Mouse (Mus musculus): ENCODE results near the gene Fbxw11. TPM values are rescaled to one million over a fixed set of nuclear protein-coding genes. Genes with fewer than 3 reads are reported as not detected.

The Fbxw11 gene
- polyA plus RNA-seq, 1 experiment from 2014 or later: 95.8 TPM

- H3K4me3 ChIP-seq (ENCODE audit: low read depth, low read length): no peak overlapping the region
- ATAC-seq (replicated peaks; ENCODE audit: low FRiP score) (no peak), DNase-seq (ENCODE audit: low spot score) (no peak)
Observed at GRCm38 (mm10) chr11:32619866-32620456, 22.6 kb upstream of the Fbxw11 start.

GRCm38 (mm10) chr11:32621831-32622478 is 20.6 kb upstream of the Fbxw11 start:
- Histone ChIP-seq H3K9me3 (ENCODE audit: control insufficient read depth, low read length) (no peaks in the 10 kb centered on the region), H3K27ac (ENCODE audit: low read depth, low read length) (no peak overlapping the region), H3K4me1 (replicated peaks; ENCODE audit: control insufficient read depth, insufficient read depth, low read length) (no peaks in the 10 kb centered on the region; the same call in 1 of the 2 replicates), H3K36me3 (ENCODE audit: control insufficient read depth, insufficient read depth, low read length) (no peaks in the 10 kb centered on the region), H3K27me3 (ENCODE audit: control insufficient read depth, insufficient read depth, low read length) (no peaks in the 10 kb centered on the region), H3K4me2 (ENCODE audit: low read depth, low read length, severe bottlenecking) (no peak overlapping the region), H3K9ac (ENCODE audit: low read length) (no peak overlapping the region), H3K4me3 (ENCODE audit: low read depth, low read length) (no peak overlapping the region)
- WGBS: 82% methylated on average over 12 of the region's 12 CpGs
- ATAC-seq (replicated peaks; ENCODE audit: low FRiP score) (no peak), DNase-seq (ENCODE audit: low spot score) (no peak)

More at GRCm38 (mm10) chr11:32619866-32620456, 22.6 kb upstream of the Fbxw11 start:
- H3K36me3 ChIP-seq (ENCODE audit: control insufficient read depth, insufficient read depth, low read length): no peaks in the 10 kb centered on the region
- no peaks in the 10 kb centered on the region for H3K9me3 ChIP-seq (ENCODE audit: control insufficient read depth, low read length)
- no peak overlapping the region for H3K4me2 ChIP-seq (ENCODE audit: low read depth, low read length, severe bottlenecking)
- H3K4me1 ChIP-seq (replicated peaks; ENCODE audit: control insufficient read depth, insufficient read depth, low read length): peaks cover 2% of the 10 kb centered on the region; the same call in 1 of the 2 replicates
- H3K27me3 ChIP-seq (ENCODE audit: control insufficient read depth, insufficient read depth, low read length): no peaks in the 10 kb centered on the region
- WGBS: 84% methylated on average over 6 of the region's 6 CpGs
- H3K27ac ChIP-seq (ENCODE audit: low read depth, low read length): no peak overlapping the region
- H3K9ac ChIP-seq (ENCODE audit: low read length): no peak overlapping the region

- Histone ChIP-seq H3K27ac (ENCODE audit: low read depth, low read length) (no peak overlapping the region), H3K4me2 (ENCODE audit: low read depth, low read length, severe bottlenecking) (no peak overlapping the region), H3K4me1 (replicated peaks; ENCODE audit: control insufficient read depth, insufficient read depth, low read length) (no peaks in the 10 kb centered on the region; the same call in 1 of the 2 replicates), H3K9me3 (ENCODE audit: control insufficient read depth, low read length) (no peaks in the 10 kb centered on the region), H3K9ac (ENCODE audit: low read length) (no peak overlapping the region), H3K27me3 (ENCODE audit: control insufficient read depth, insufficient read depth, low read length) (no peaks in the 10 kb centered on the region), H3K36me3 (ENCODE audit: control insufficient read depth, insufficient read depth, low read length) (no peaks in the 10 kb centered on the region), H3K4me3 (ENCODE audit: low read depth, low read length) (no peak overlapping the region)
- ATAC-seq (replicated peaks; ENCODE audit: low FRiP score) (no peak), DNase-seq (ENCODE audit: low spot score) (peak; percentile 30)
- WGBS: 87% methylated on average over 13 of the region's 13 CpGs
Observed at GRCm38 (mm10) chr11:32622479-32623190, 19.9 kb upstream of the Fbxw11 start.

GRCm38 (mm10) chr11:32623236-32623635 is 19.3 kb upstream of the Fbxw11 start:
- Histone ChIP-seq H3K36me3 (ENCODE audit: control insufficient read depth, insufficient read depth, low read length) (no peaks in the 10 kb centered on the region), H3K4me2 (ENCODE audit: low read depth, low read length, severe bottlenecking) (no peak overlapping the region), H3K27ac (ENCODE audit: low read depth, low read length) (no peak overlapping the region), H3K27me3 (ENCODE audit: control insufficient read depth, insufficient read depth, low read length) (no peaks in the 10 kb centered on the region), H3K4me3 (ENCODE audit: low read depth, low read length) (no peak overlapping the region), H3K9ac (ENCODE audit: low read length) (no peak overlapping the region), H3K4me1 (replicated peaks; ENCODE audit: control insufficient read depth, insufficient read depth, low read length) (no peaks in the 10 kb centered on the region; the same call in 1 of the 2 replicates), H3K9me3 (ENCODE audit: control insufficient read depth, low read length) (no peaks in the 10 kb centered on the region)
- ATAC-seq (replicated peaks; ENCODE audit: low FRiP score) (no peak), DNase-seq (ENCODE audit: low spot score) (peak; percentile 46)
- 81% methylated on average over 5 of the region's 5 CpGs for WGBS

- H3K4me2 ChIP-seq (ENCODE audit: low read depth, low read length, severe bottlenecking): no peak overlapping the region
- H3K27me3 ChIP-seq (ENCODE audit: control insufficient read depth, insufficient read depth, low read length): no peaks in the 10 kb centered on the region
- no peaks in the 10 kb centered on the region for H3K36me3 ChIP-seq (ENCODE audit: control insufficient read depth, insufficient read depth, low read length)
- no peak for DNase-seq (ENCODE audit: low spot score)
- no peak overlapping the region for H3K27ac ChIP-seq (ENCODE audit: low read depth, low read length)
- no peak overlapping the region for H3K4me3 ChIP-seq (ENCODE audit: low read depth, low read length)
- 75% methylated on average over 6 of the region's 6 CpGs for WGBS
- ATAC-seq (replicated peaks; ENCODE audit: low FRiP score): no peak
- no peaks in the 10 kb centered on the region for H3K9me3 ChIP-seq (ENCODE audit: control insufficient read depth, low read length)
- H3K9ac ChIP-seq (ENCODE audit: low read length): no peak overlapping the region
- no peaks in the 10 kb centered on the region; the same call in 1 of the 2 replicates for H3K4me1 ChIP-seq (replicated peaks; ENCODE audit: control insufficient read depth, insufficient read depth, low read length)
Observed at GRCm38 (mm10) chr11:32623912-32624311, 18.6 kb upstream of the Fbxw11 start.

- DNase-seq (ENCODE audit: low spot score): no peak
Observed at GRCm38 (mm10) chr11:32625677-32626076, 16.8 kb upstream of the Fbxw11 start.

GRCm38 (mm10) chr11:32626079-32626478 is 16.4 kb upstream of the Fbxw11 start:
- no peak overlapping the region for H3K27ac ChIP-seq (ENCODE audit: low read depth, low read length)
- H3K4me1 ChIP-seq (replicated peaks; ENCODE audit: control insufficient read depth, insufficient read depth, low read length): no peaks in the 10 kb centered on the region; the same call in 1 of the 2 replicates
- H3K4me3 ChIP-seq (ENCODE audit: low read depth, low read length): no peak overlapping the region
- WGBS: 85% methylated on average over 6 of the region's 6 CpGs
- no peak overlapping the region for H3K4me2 ChIP-seq (ENCODE audit: low read depth, low read length, severe bottlenecking)
- ATAC-seq (replicated peaks; ENCODE audit: low FRiP score) (no peak), DNase-seq (ENCODE audit: low spot score) (no peak)
- no peaks in the 10 kb centered on the region for H3K36me3 ChIP-seq (ENCODE audit: control insufficient read depth, insufficient read depth, low read length)
- H3K27me3 ChIP-seq (ENCODE audit: control insufficient read depth, insufficient read depth, low read length): no peaks in the 10 kb centered on the region
- no peaks in the 10 kb centered on the region for H3K9me3 ChIP-seq (ENCODE audit: control insufficient read depth, low read length)
- no peak overlapping the region for H3K9ac ChIP-seq (ENCODE audit: low read length)

More at GRCm38 (mm10) chr11:32625677-32626076, 16.8 kb upstream of the Fbxw11 start:
- H3K27ac ChIP-seq (ENCODE audit: low read depth, low read length): no peak overlapping the region
- no peak overlapping the region for H3K4me2 ChIP-seq (ENCODE audit: low read depth, low read length, severe bottlenecking)
- no peak overlapping the region for H3K4me3 ChIP-seq (ENCODE audit: low read depth, low read length)
- H3K36me3 ChIP-seq (ENCODE audit: control insufficient read depth, insufficient read depth, low read length): no peaks in the 10 kb centered on the region
- no peak overlapping the region for H3K9ac ChIP-seq (ENCODE audit: low read length)
- WGBS: 67% methylated on average over 1 of the region's 1 CpGs
- H3K27me3 ChIP-seq (ENCODE audit: control insufficient read depth, insufficient read depth, low read length): no peaks in the 10 kb centered on the region
- no peaks in the 10 kb centered on the region for H3K9me3 ChIP-seq (ENCODE audit: control insufficient read depth, low read length)
- ATAC-seq (replicated peaks; ENCODE audit: low FRiP score): no peak
- no peaks in the 10 kb centered on the region; the same call in 1 of the 2 replicates for H3K4me1 ChIP-seq (replicated peaks; ENCODE audit: control insufficient read depth, insufficient read depth, low read length)

GRCm38 (mm10) chr11:32627900-32628299 is 14.6 kb upstream of the Fbxw11 start:
- H3K4me3 ChIP-seq (ENCODE audit: low read depth, low read length): no peak overlapping the region
- H3K27me3 ChIP-seq (ENCODE audit: control insufficient read depth, insufficient read depth, low read length): no peaks in the 10 kb centered on the region
- DNase-seq (ENCODE audit: low spot score) (no peak), ATAC-seq (replicated peaks; ENCODE audit: low FRiP score) (no peak)
- no peaks in the 10 kb centered on the region; the same call in 1 of the 2 replicates for H3K4me1 ChIP-seq (replicated peaks; ENCODE audit: control insufficient read depth, insufficient read depth, low read length)
- no peak overlapping the region for H3K27ac ChIP-seq (ENCODE audit: low read depth, low read length)
- 84% methylated on average over 6 of the region's 6 CpGs for WGBS
- no peaks in the 10 kb centered on the region for H3K9me3 ChIP-seq (ENCODE audit: control insufficient read depth, low read length)
- no peak overlapping the region for H3K4me2 ChIP-seq (ENCODE audit: low read depth, low read length, severe bottlenecking)
- no peak overlapping the region for H3K9ac ChIP-seq (ENCODE audit: low read length)
- H3K36me3 ChIP-seq (ENCODE audit: control insufficient read depth, insufficient read depth, low read length): no peaks in the 10 kb centered on the region
